Mouse (Mus musculus) urinary bladder, postnatal 25 days (tissue): ENCODE results near the gene Ccdc88c.
"Not testable (repeated sequence)": the region's sequence is repeated elsewhere in the genome, so short reads cannot be mapped to it uniquely, and the experiment has no call there.

Experiments used
- DNase-seq: peaks from one replicate; pipeline ENCODE4 v3.0.0; 2022; ENCODE audit warnings: low spot score

Ccdc88c gene

GRCm38 (mm10) chr12:101016412-101016928, 12.4 kb downstream of the Ccdc88c start:
- DNase-seq, result no peak

GRCm38 (mm10) chr12:101015926-101016325, 12.9 kb downstream of the Ccdc88c start:
- DNase-seq, result no peak

GRCm38 (mm10) chr12:101015165-101015560, 13.7 kb downstream of the Ccdc88c start:
- DNase-seq, result no peak

- DNase-seq, result no peak
These were observed 14.2 kb downstream of the Ccdc88c start for GRCm38 (mm10) chr12:101014549-101015164.

GRCm38 (mm10) chr12:101013668-101014067, 15.2 kb downstream of the Ccdc88c start:
- DNase-seq, result not testable (repeated sequence)

- DNase-seq, result no peak
These were observed 15.7 kb downstream of the Ccdc88c start for GRCm38 (mm10) chr12:101013078-101013665.

GRCm38 (mm10) chr12:101012197-101013077, 16.4 kb downstream of the Ccdc88c start:
- no peak for DNase-seq

GRCm38 (mm10) chr12:101011017-101011416, 17.8 kb downstream of the Ccdc88c start:
- DNase-seq, result no peak

GRCm38 (mm10) chr12:101010148-101010920, 18.5 kb downstream of the Ccdc88c start:
- DNase-seq, result no peak

GRCm38 (mm10) chr12:101009225-101009624, 19.6 kb downstream of the Ccdc88c start:
- no peak for DNase-seq

GRCm38 (mm10) chr12:101008648-101009047, 20.2 kb downstream of the Ccdc88c start:
- no peak for DNase-seq

- DNase-seq, result no peak
These were observed 20.8 kb downstream of the Ccdc88c start for GRCm38 (mm10) chr12:101007968-101008481.

- no peak for DNase-seq
These were observed 21.4 kb downstream of the Ccdc88c start for GRCm38 (mm10) chr12:101007427-101007826.

- no peak for DNase-seq
These were observed 23.0 kb downstream of the Ccdc88c start for GRCm38 (mm10) chr12:101005665-101006420.

- no peak for DNase-seq
These were observed 23.9 kb downstream of the Ccdc88c start for GRCm38 (mm10) chr12:101004982-101005381.

- no peak for DNase-seq
These were observed 25.9 kb downstream of the Ccdc88c start for GRCm38 (mm10) chr12:101002801-101003513.

- DNase-seq, result no peak
These were observed 29.5 kb downstream of the Ccdc88c start for GRCm38 (mm10) chr12:100999061-100999954.

GRCm38 (mm10) chr12:100998564-100998962, 30.3 kb downstream of the Ccdc88c start:
- DNase-seq, result no peak
